Mouse (Mus musculus) central nervous system, embryonic 11.5 days (tissue): ENCODE results near the gene Ankrd13c. TPM values are rescaled to one million over a fixed set of nuclear protein-coding genes. Genes with fewer than 3 reads are reported as not detected.

ENCODE experiments used
- polyA plus RNA-seq: library from polyadenylated mRNA; depleted of rRNA; stranded (reverse); fragments of >200 nt; gene quantifications from 2 replicates; pipeline ENCODE4 v1.2.3, GENCODE M21; 2012; rRNA removed

Gene Ankrd13c
- polyA plus RNA-seq: 22.6 and 23.3 TPM in 2 replicates

DNA sequence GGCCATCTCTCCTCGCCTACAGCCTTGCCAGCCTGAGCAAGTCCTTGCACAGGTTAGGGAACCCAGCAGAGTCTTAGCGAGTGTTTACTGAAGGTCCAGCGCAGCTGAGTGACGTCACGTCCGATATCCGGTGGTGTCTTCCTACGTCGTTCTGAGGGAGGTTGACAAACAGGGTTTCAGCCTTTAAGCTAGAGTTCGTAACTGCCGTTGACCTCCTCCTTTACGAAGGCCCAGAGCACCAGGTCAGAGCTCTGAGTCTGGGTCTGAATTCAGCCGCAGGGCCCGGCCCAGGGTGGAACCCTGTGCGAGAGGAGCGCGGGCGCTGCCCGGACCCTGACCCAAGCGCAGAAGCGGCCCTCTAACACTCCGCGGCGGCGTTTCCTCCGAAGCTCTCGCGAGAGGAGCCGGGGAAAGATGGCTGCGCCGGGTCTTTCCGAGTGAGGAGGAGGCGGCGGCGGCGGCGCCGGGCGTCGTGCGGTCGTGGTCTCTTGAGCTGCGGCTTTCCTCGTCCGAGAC, at the start of gene Ankrd13c:
TSS of gene Ankrd13c (plus strand) at position 397 of the 516 bp plus-strand sequence.

GRCm38 (mm10) chr3:157924692-157925328, 22.2 kb upstream of the Ankrd13c start, which contains the start of gene Cth:
Gene Cth, minus strand, starts transcription at chr3:157925077.

GRCm38 (mm10) chr3:158036329-158036988, 89.4 kb downstream of the Ankrd13c start, which contains the start of the genes Srsf11 and Lrrc40:
Gene Srsf11, minus strand, starts transcription at chr3:158036639.
Gene Lrrc40, plus strand, starts transcription at chr3:158036662.

Other genes with a start within 250 kb of the Ankrd13c start
- 10.0 and 12.9 TPM in 2 replicates for gene Cth, start 22.2 kb upstream of the Ankrd13c start, polyA plus RNA-seq
- gene Srsf11, start 89.4 kb downstream of the Ankrd13c start, polyA plus RNA-seq: 568 and 852 TPM in 2 replicates
- 31.4 and 48.5 TPM in 2 replicates for gene Lrrc40, start 89.4 kb downstream of the Ankrd13c start, polyA plus RNA-seq